Mouse (Mus musculus) erythroblast, embryonic 14.5 days (primary cell): ENCODE measurements around the gene Slc34a3.

Experiments used
- GATA1 ChIP-seq: IDR thresholded peaks from 2 replicates; pipeline ENCODE4 v1.6.1; 2012; ENCODE audit warnings: low read length, inconsistent platforms, mixed read lengths
- TAL1 ChIP-seq: IDR thresholded peaks from 3 replicates; pipeline ENCODE4 v1.6.1; 2012; ENCODE audit warnings: low read length, inconsistent platforms, mixed read lengths

- TF ChIP-seq TAL1 (no peak), GATA1 (no peak)
Measured at GRCm38 (mm10) chr2:25193330-25193770, 40.8 kb downstream of the Slc34a3 start.
